Mouse (Mus musculus): ENCODE measurements around the gene Noct. TPM values are rescaled to one million over a fixed set of nuclear protein-coding genes. Genes with fewer than 3 reads are reported as not detected.

Gene Noct
- polyA plus RNA-seq, 1 experiment: 18.3 TPM

DNA sequence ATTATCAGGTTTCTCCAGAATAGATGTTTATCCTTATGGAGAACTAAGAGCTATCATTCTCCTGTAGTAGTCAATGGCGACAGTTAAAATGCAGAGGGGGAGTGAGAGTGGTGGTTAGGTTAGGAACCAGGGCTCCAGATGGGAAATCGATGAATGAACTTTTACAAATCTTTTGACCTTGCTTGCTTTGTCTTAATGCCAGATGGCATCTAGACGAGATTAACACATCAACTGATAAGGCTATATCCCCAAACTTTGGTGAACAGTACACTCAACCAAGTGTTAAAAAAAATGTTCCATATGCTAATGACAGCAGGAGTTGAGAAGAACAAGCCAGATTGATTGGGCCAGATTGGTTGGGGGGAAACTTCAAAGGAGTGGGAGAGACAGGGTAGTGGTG lies 5.0 kb downstream of the Noct start:
- TF ChIP-seq POLR2A (IDR thresholded peaks at IDR 0.05; ENCODE audit: borderline replicate concordance, control insufficient read depth, low read depth, low read length) (no peak), CTCF (IDR thresholded peaks at IDR 0.05; ENCODE audit: control insufficient read depth, insufficient read depth, low read length) (no peak)
- 80% methylated on average over 3 of the region's 3 CpGs for WGBS
- H3K4me1 ChIP-seq (ENCODE audit: control insufficient read depth, insufficient read depth, low read length): peaks cover 3% of the 10 kb centered on the region
- H3K27ac ChIP-seq (ENCODE audit: control insufficient read depth, insufficient read depth, low read depth, low read length, poor library complexity): no peak overlapping the region
- H3K4me3 ChIP-seq (replicated peaks; ENCODE audit: control insufficient read depth, low read depth, low read length): no peak overlapping the region

DNA sequence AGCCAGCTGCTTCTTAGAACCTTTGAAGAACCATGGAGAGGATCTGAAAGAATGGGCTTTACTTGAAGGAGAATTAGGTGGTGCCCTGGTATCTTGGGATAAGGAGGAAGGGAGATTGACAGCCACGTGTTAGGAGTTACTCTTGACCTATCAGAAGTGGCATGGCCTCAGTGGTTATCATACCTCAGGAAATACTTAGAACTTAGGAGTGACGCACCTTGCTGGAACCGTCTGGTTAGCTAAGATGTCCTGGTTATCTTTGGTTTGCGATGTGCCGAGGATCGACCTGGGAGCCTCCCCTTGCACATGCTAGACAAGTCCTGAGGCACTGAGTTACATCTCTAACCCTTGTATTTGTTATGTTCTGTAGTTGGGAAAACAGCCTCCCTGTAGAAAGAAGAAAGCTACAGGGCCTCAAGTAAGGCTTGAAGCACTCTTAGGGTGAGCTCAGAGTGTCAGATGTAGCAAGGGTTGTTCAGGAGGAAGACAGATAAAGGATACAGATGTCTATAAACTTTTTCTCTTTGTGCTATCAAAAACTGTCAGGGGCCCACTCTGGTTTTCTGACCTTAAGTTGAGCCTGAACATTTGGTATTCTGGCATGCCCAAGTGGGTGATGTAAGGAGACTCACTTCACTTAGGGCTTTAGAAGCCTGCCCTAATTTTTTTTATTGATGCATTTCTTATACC lies 6.0 kb downstream of the Noct start:
- 59% methylated on average over 6 of the region's 6 CpGs for WGBS
- H3K4me1 ChIP-seq (ENCODE audit: control insufficient read depth, insufficient read depth, low read length): peaks cover 3% of the 10 kb centered on the region
- H3K27ac ChIP-seq (ENCODE audit: control insufficient read depth, insufficient read depth, low read depth, low read length, poor library complexity): peak overlapping the region; percentile 38
- H3K4me3 ChIP-seq (replicated peaks; ENCODE audit: control insufficient read depth, low read depth, low read length): no peak overlapping the region
- TF ChIP-seq CTCF (IDR thresholded peaks at IDR 0.05; ENCODE audit: control insufficient read depth, insufficient read depth, low read length) (no peak), POLR2A (IDR thresholded peaks at IDR 0.05; ENCODE audit: borderline replicate concordance, control insufficient read depth, low read depth, low read length) (no peak)

DNA sequence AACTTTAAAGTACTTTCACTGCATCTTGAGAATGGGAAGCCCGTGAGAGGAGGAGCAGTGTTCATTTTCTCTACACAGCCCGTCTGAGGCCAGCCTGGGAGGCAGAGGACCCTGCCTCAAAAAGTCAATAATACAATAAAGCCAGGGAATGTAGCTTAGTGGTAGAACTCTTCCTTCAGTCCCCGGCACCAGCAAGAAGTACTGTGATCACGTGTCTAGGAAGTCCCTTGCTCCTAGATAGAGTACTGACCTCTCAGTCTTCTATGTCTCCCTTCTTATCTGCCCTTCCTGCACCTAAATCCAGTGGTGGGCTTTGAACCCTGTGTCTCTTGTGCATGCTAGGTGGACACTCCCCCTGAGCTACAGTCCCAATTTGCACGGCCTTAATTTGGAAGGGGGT lies 6.6 kb downstream of the Noct start:
- Histone ChIP-seq H3K4me1 (ENCODE audit: control insufficient read depth, insufficient read depth, low read length) (peaks cover 3% of the 10 kb centered on the region), H3K4me3 (replicated peaks; ENCODE audit: control insufficient read depth, low read depth, low read length) (no peak overlapping the region), H3K27ac (ENCODE audit: control insufficient read depth, insufficient read depth, low read depth, low read length, poor library complexity) (peak overlapping the region; percentile 65)
- 59% methylated on average over 5 of the region's 5 CpGs for WGBS
- TF ChIP-seq POLR2A (IDR thresholded peaks at IDR 0.05; ENCODE audit: borderline replicate concordance, control insufficient read depth, low read depth, low read length): no peak

DNA sequence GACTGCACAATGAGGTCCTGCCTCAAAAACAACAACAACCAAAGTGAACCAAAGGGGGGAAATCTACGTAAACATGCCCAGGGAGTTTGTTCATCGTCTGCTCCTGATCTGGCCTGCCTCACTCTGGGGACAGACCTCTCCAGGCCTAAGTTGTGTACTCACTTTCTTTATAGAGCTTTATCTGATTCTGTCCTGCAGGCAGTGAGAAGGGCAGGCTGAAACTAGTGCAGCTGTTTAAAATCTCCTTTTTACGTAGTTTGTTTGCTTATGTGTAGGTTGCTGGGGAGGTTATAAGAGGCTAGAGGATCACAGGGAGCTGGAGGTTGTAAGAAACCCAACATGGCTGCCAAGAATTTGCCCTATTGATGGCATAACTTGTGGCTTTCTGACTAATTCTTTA lies 7.3 kb downstream of the Noct start:
- WGBS: 62% methylated on average over 3 of the region's 3 CpGs
- Histone ChIP-seq H3K4me3 (replicated peaks; ENCODE audit: control insufficient read depth, low read depth, low read length) (no peak overlapping the region), H3K27ac (ENCODE audit: control insufficient read depth, insufficient read depth, low read depth, low read length, poor library complexity) (peak overlapping the region; percentile 30), H3K4me1 (ENCODE audit: control insufficient read depth, insufficient read depth, low read length) (peaks cover 3% of the 10 kb centered on the region)
- TF ChIP-seq POLR2A (IDR thresholded peaks at IDR 0.05; ENCODE audit: borderline replicate concordance, control insufficient read depth, low read depth, low read length) (no peak), CTCF (IDR thresholded peaks at IDR 0.05; ENCODE audit: control insufficient read depth, insufficient read depth, low read length) (no peak)

DNA sequence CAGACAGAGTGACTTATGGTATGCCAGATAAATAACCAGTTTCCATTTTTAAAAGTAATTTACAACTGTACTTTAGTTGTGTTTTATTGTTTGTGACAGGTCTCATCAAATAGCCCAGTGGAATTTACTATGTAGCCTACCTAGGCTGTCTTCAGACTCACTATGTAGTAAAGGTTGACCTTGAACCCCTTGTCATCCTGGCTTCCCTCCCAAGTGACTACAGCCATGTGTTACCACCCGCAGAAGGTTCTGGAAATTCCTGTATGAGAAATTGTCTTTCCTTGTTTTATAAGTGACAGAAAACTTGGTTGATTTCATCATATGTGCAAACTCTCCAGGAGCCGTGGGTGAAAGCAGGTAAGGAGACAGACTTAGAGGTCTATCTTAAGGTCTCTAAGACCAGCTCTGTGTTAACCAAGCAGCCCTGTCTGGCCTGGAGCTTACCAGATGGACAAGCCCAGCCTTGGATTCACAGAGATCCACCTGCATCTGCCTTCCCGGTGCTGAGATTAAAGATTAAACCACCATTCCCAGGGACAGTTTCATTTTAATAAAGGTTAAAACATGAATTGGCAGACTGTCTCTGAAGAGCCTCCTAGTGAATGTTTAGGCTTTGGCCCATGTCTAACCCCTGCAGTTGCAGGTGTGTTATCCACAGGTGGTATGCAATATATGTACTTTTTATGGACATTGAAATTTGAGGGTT lies 8.1 kb downstream of the Noct start:
- peaks cover 3% of the 10 kb centered on the region for H3K4me1 ChIP-seq (ENCODE audit: control insufficient read depth, insufficient read depth, low read length)
- no peak overlapping the region for H3K4me3 ChIP-seq (replicated peaks; ENCODE audit: control insufficient read depth, low read depth, low read length)
- peak overlapping the region; percentile 35; the same call in 1 of the 2 replicates for H3K27ac ChIP-seq (ENCODE audit: control insufficient read depth, insufficient read depth, low read depth, low read length, poor library complexity)
- TF ChIP-seq POLR2A (IDR thresholded peaks at IDR 0.05; ENCODE audit: borderline replicate concordance, control insufficient read depth, low read depth, low read length) (no peak), CTCF (IDR thresholded peaks at IDR 0.05; ENCODE audit: control insufficient read depth, insufficient read depth, low read length) (no peak)
- 72% methylated on average over 3 of the region's 3 CpGs for WGBS

DNA sequence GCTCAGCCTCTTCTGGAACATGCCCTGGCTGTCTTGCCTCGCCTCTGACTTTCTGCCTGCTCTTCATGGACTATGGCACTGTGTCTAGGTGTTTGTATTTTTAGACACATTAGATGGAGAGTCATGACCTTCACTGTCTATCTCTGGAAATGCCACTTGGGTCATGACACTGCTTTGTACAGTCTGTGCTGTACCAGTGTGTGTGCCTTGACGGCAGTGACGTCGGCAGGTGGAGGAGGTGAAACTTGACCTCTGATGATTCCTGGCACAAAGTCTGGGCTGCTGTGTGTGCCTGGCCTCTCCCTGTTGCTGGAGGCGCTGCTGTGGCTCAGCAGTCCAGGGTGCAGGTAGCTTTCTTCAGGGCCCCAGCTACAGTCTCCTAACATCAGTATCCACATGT lies 9.2 kb downstream of the Noct start:
- Histone ChIP-seq H3K27ac (ENCODE audit: control insufficient read depth, insufficient read depth, low read depth, low read length, poor library complexity) (peak overlapping the region; percentile 64), H3K4me1 (ENCODE audit: control insufficient read depth, insufficient read depth, low read length) (peaks cover 4% of the 10 kb centered on the region), H3K4me3 (replicated peaks; ENCODE audit: control insufficient read depth, low read depth, low read length) (no peak overlapping the region)
- WGBS: 89% methylated on average over 5 of the region's 5 CpGs
- TF ChIP-seq POLR2A (IDR thresholded peaks at IDR 0.05; ENCODE audit: borderline replicate concordance, control insufficient read depth, low read depth, low read length): no peak
- TF ChIP-seq CTCF (IDR thresholded peaks at IDR 0.05; ENCODE audit: control insufficient read depth, insufficient read depth, low read length): no peak

DNA sequence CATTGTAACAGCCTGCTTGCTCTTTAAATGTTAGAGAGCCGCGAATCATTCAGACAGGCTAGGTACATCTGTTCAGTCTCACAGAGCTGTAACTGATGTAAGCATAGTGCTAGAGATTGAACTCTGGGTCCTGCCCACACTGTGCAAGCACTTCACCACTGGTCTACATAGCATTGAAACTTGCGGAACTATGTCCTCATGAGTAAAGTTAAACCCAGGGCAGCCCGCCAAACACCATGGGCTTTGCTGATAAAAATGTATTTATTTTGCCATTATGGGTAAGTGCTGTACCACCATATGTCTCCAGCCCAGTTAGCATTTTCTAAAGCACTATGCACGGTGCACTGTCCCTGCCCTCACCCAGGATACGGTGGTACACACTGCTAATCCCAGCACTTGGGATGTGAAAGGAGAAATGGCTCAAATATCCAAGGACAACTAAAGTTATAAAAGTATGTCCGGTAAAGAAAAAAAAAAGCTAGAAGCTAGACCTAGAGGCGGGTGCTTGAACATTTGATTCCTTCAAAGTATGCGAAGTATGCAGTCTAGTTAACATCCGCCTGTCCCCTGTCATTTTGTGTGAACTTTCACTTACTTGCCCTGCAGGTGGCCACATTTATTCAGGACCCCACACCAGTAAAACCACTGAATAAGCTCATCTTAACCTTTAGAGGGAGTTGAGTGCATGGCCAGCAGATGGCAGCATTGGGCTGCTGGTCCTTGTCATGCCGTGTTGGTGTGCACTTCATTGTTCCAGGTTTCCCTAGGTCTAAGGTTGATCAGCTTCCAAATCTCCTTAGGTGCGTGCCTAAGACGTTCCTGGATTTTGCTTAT lies 9.9 kb downstream of the Noct start:
- 44% methylated on average over 13 of the region's 13 CpGs for WGBS
- Histone ChIP-seq H3K4me1 (ENCODE audit: control insufficient read depth, insufficient read depth, low read length) (peaks cover 5% of the 10 kb centered on the region), H3K4me3 (replicated peaks; ENCODE audit: control insufficient read depth, low read depth, low read length) (no peak overlapping the region), H3K27ac (ENCODE audit: control insufficient read depth, insufficient read depth, low read depth, low read length, poor library complexity) (no peak overlapping the region)
- TF ChIP-seq POLR2A (IDR thresholded peaks at IDR 0.05; ENCODE audit: borderline replicate concordance, control insufficient read depth, low read depth, low read length): no peak
- TF ChIP-seq CTCF (IDR thresholded peaks at IDR 0.05; ENCODE audit: control insufficient read depth, insufficient read depth, low read length): peak; percentile 98

DNA sequence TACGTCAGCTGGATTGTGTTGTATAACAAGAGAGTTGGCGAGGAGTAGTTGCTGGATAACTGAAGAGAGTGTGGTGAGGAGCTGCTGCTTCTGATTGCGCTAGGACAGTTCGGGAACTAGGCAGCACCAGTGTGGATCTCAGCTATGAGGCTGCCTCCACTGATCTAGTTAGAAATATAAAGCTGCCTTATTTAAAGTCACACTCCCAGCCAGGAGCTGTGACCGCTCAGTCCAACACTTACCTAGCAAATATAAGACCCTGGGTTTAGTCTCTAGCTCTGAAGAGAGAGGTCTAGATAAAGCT lies 10.5 kb downstream of the Noct start:
- no peak overlapping the region for H3K4me3 ChIP-seq (replicated peaks; ENCODE audit: control insufficient read depth, low read depth, low read length)
- no peak for TF ChIP-seq CTCF (IDR thresholded peaks at IDR 0.05; ENCODE audit: control insufficient read depth, insufficient read depth, low read length)
- TF ChIP-seq POLR2A (IDR thresholded peaks at IDR 0.05; ENCODE audit: borderline replicate concordance, control insufficient read depth, low read depth, low read length): no peak
- WGBS: 73% methylated on average over 5 of the region's 5 CpGs
- no peak overlapping the region for H3K27ac ChIP-seq (ENCODE audit: control insufficient read depth, insufficient read depth, low read depth, low read length, poor library complexity)
- H3K4me1 ChIP-seq (ENCODE audit: control insufficient read depth, insufficient read depth, low read length): peaks cover 5% of the 10 kb centered on the region

Measured in bone marrow, adult 2 months (tissue).